Mouse (Mus musculus) neural tube, embryonic 11.5 days (tissue): ENCODE measurements around the gene Raver2. TPM values are rescaled to one million over a fixed set of nuclear protein-coding genes. Genes with fewer than 3 reads are reported as not detected.

ENCODE experiments used
- polyA plus RNA-seq: library from polyadenylated mRNA; unstranded; fragments of >200 nt; fragmentation: Nextera tagmentation; extraction: Ambion mirVana; gene quantifications from 2 replicates; pipeline ENCODE4 v1.2.1, GENCODE M21; 2014

The Raver2 gene
- polyA plus RNA-seq, 1 experiment from 2014 or later, result 11.0 TPM

Other genes with a start within 250 kb of the Raver2 start
- gene Gm10577, start 48.3 kb upstream of the Raver2 start, polyA plus RNA-seq, result not detected in 2 replicates
- gene Jak1, start 196.3 kb downstream of the Raver2 start, polyA plus RNA-seq, result 61.3 and 63.4 TPM in 2 replicates